Mouse (Mus musculus): ENCODE data around the gene Zfp385b. TPM values are rescaled to one million over a fixed set of nuclear protein-coding genes. Genes with fewer than 3 reads are reported as not detected.

Gene Zfp385b
- total and polyA plus RNA-seq, 3 experiments, result not detected

DNA sequence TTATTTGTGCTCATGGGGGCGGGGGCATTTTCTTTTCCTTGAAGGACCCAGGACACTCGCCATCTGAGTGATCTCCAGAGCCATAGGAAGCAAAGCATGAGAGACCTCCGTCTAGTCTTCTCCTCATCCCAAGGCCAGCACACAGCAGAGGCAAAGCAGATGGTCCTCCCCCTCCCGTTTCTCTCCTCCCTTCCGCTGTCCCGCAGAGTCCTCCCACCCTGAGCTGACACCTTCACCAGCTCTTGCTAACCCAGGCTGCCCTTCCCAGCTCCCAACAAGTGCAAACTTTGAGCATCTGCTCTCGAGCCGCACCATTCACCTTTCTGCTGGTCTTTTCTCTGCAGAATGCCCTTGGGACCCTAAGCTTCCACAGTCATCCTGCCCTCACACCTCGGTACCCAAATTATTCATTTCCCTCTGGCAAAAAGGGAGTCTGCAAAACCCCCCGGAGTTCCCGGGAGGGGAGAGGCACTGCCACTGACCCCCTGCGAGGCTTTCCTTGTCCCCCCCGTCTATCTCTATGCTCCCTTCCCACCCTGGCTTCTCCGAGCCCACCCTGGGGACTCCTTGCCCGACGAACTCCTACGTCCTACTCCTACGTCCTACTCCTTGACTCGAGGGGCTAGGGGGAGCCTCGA, 3.5 kb downstream of the Zfp385b start:
- in situ Hi-C loops (cut with MboI; ENCODE audit: low pct_ligation_motif_present, low pct_unique_long_range_greater_than_20kb, low sequenced_read_pairs), result no loop called here
- no peak overlapping the region for H3K9ac ChIP-seq (ENCODE audit: insufficient read depth, low read depth)

DNA sequence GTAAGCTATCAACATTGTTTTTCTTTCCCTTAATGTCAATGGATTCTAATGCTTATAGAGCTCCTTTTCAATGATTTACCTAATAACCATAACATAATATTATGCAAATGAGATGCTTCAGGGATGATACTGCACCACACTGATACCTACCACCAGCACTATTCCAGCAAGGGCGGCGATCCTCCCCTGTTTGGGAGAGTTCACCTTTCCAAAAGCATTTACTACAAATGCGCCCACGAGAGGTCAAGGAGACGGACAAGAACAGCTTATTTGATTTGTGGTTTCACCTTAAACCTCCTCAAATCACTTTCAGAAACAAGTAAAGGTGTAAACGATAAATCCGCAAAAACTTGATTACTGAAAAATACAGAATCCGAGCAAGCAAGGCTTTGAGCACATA, 4.5 kb downstream of the Zfp385b start:
- no peak for TF ChIP-seq TBP (conservative IDR thresholded peaks at IDR 0.05; ENCODE audit: low read depth, low read length)
- no peak for TF ChIP-seq MYC (IDR thresholded peaks at IDR 0.05; ENCODE audit: low read depth, low read length)
- TF ChIP-seq MAFK (IDR thresholded peaks at IDR 0.05; ENCODE audit: insufficient replicate concordance, low read length), result no peak
- TF ChIP-seq USF1 (IDR thresholded peaks at IDR 0.05; ENCODE audit: low read depth, low read length), result no peak
- no peak for TF ChIP-seq MEF2A (IDR thresholded peaks at IDR 0.05; ENCODE audit: borderline replicate concordance, low read depth, low read length)
- no peak for TF ChIP-seq HCFC1 (IDR thresholded peaks at IDR 0.05; ENCODE audit: low read depth, low read length)
- TF ChIP-seq E2F4 (IDR thresholded peaks at IDR 0.05; ENCODE audit: insufficient replicate concordance, low read depth, low read length), result no peak
- no peak for TF ChIP-seq SIN3A (IDR thresholded peaks at IDR 0.05; ENCODE audit: low read length)
- TF ChIP-seq CHD2 (IDR thresholded peaks at IDR 0.05; ENCODE audit: low read length), result no peak
- no peak for TF ChIP-seq ELF1 (IDR thresholded peaks at IDR 0.05; ENCODE audit: low read depth, low read length)
- no peak for TF ChIP-seq JUN (IDR thresholded peaks at IDR 0.05; ENCODE audit: insufficient read depth, low read depth, low read length)
- TF ChIP-seq GABPA (IDR thresholded peaks at IDR 0.05; ENCODE audit: insufficient replicate concordance, low read depth, low read length), result no peak
- no peak for TF ChIP-seq UBTF (IDR thresholded peaks at IDR 0.05; ENCODE audit: low read depth, low read length)
- no peak for TF ChIP-seq TCF12 (IDR thresholded peaks at IDR 0.05; ENCODE audit: low read depth, low read length)
- no peak for TF ChIP-seq IRF4 (IDR thresholded peaks at IDR 0.05; ENCODE audit: low read depth, low read length)
- TF ChIP-seq NRF1 (IDR thresholded peaks at IDR 0.05; ENCODE audit: low read depth, low read length), result no peak
- TF ChIP-seq ETS1 (conservative IDR thresholded peaks at IDR 0.05; ENCODE audit: low read depth, low read length), result no peak
- TF ChIP-seq ZMIZ1 (IDR thresholded peaks at IDR 0.05; ENCODE audit: low read depth, low read length), result no peak
- Histone ChIP-seq H3K4me3 (replicated peaks in 1 of 3; ENCODE audit: low read depth in 2 of 3, low read length in 2 of 3, poor library complexity in 1 of 3) (no peak overlapping the region), H3K27me3 (replicated peaks) (no peaks in the 10 kb centered on the region), H3K27ac (ENCODE audit: insufficient read depth, low read depth) (no peak overlapping the region), H3K9ac (ENCODE audit: insufficient read depth, low read depth) (no peak overlapping the region), H3K4me2 (ENCODE audit: insufficient read depth, low read depth, poor library complexity, severe bottlenecking) (no peak overlapping the region), H3K79me2 (replicated peaks; ENCODE audit: control insufficient read depth, extremely low read depth, insufficient read depth, poor library complexity, severe bottlenecking) (no peaks in the 10 kb centered on the region), H3K36me3 (replicated peaks in 1 of 2; ENCODE audit: control insufficient read depth in 1 of 2, insufficient read depth in 1 of 2, low read length in 1 of 2) (no peaks in the 10 kb centered on the region), H3K4me1 (ENCODE audit: control insufficient read depth in 1 of 2, insufficient read depth in 2 of 2) (no peaks in the 10 kb centered on the region), H3K9me3 (replicated peaks; ENCODE audit: low read length) (peaks cover 58% of the 10 kb centered on the region)
- no peak for DNase-seq (ENCODE audit: extremely low read depth)
- dilution Hi-C loops (cut with MboI; ENCODE audit: extremely low pct_ligation_motif_present, extremely low pct_unique_long_range_greater_than_20kb, low sequenced_read_pairs) (no loop called here), in situ Hi-C loops (cut with MboI; ENCODE audit: low pct_ligation_motif_present, low pct_unique_long_range_greater_than_20kb, low sequenced_read_pairs) (no loop called here)

More for the DNA sequence above, 3.5 kb downstream of the Zfp385b start:
- H3K27ac ChIP-seq (ENCODE audit: insufficient read depth, low read depth), result no peak overlapping the region
- peaks cover 54% of the 10 kb centered on the region for H3K9me3 ChIP-seq (replicated peaks; ENCODE audit: low read length)
- H3K27me3 ChIP-seq (replicated peaks), result no peaks in the 10 kb centered on the region
- no peaks in the 10 kb centered on the region for H3K36me3 ChIP-seq (replicated peaks in 1 of 2; ENCODE audit: control insufficient read depth in 1 of 2, insufficient read depth in 1 of 2, low read length in 1 of 2)
- no peak overlapping the region for H3K4me3 ChIP-seq (replicated peaks in 1 of 3; ENCODE audit: low read depth in 2 of 3, low read length in 2 of 3, poor library complexity in 1 of 3)
- dilution Hi-C loops (cut with MboI; ENCODE audit: extremely low pct_ligation_motif_present, extremely low pct_unique_long_range_greater_than_20kb, low sequenced_read_pairs), result no loop called here
- H3K4me2 ChIP-seq (ENCODE audit: insufficient read depth, low read depth, poor library complexity, severe bottlenecking), result no peak overlapping the region
- H3K79me2 ChIP-seq (replicated peaks; ENCODE audit: control insufficient read depth, extremely low read depth, insufficient read depth, poor library complexity, severe bottlenecking), result no peaks in the 10 kb centered on the region
- DNase-seq (ENCODE audit: extremely low read depth), result no peak
- H3K4me1 ChIP-seq (ENCODE audit: control insufficient read depth in 1 of 2, insufficient read depth in 2 of 2), result no peaks in the 10 kb centered on the region
- TF ChIP-seq JUND (conservative IDR thresholded peaks at IDR 0.05; ENCODE audit: low read depth, low read length) (no peak), MEF2A (IDR thresholded peaks at IDR 0.05; ENCODE audit: borderline replicate concordance, low read depth, low read length) (no peak), RCOR1 (conservative IDR thresholded peaks at IDR 0.05; ENCODE audit: low read depth, low read length) (no peak), EP300 (IDR thresholded peaks at IDR 0.05; ENCODE audit: low read length) (no peak), SMC3 (IDR thresholded peaks at IDR 0.05; ENCODE audit: low read depth, low read length) (no peak), ELF1 (IDR thresholded peaks at IDR 0.05; ENCODE audit: low read depth, low read length) (no peak)

Data from CH12.LX (cell line).